Mouse (Mus musculus) layer of hippocampus, postnatal 36 days (tissue): ENCODE measurements around the gene Pgbd5. TPM values are rescaled to one million over a fixed set of nuclear protein-coding genes. Genes with fewer than 3 reads are reported as not detected.
"Not testable (repeated sequence)": the region's sequence is repeated elsewhere in the genome, so short reads cannot be mapped to it uniquely, and the experiment has no call there.

Source experiments
- DNase-seq, 2 experiments: peaks; one replicate each; pipeline ENCODE4 v3.0.0; 2022
- total RNA-seq, 2 experiments: library from RNA; stranded (reverse); gene quantifications; 2 replicates each; pipeline ENCODE4 v1.2.3; 2021

Gene Pgbd5
- total RNA-seq, 2 experiments from 2014 or later = 263 to 289 TPM

DNA sequence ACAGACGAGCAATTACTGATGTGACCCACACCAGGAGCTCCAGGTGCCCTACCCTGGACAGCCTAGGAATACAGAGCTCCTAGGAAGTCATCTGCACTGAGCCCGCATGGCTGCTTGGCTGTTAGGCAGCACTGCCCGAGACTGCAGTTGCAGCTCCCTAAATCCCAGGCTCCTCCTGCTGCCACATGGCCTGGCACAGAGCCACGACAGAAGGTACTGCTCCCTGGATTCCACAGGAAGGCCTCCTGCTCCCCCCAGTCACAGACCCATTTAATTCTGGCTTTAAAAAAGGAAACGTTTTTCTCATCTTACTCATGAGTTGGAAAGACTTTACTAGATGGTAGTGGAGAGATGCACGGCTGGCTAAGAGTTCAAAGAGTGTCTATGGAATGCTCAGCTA is 10.0 kb downstream of the Pgbd5 start:
- peak; percentile 55 to 73 for DNase-seq

DNA sequence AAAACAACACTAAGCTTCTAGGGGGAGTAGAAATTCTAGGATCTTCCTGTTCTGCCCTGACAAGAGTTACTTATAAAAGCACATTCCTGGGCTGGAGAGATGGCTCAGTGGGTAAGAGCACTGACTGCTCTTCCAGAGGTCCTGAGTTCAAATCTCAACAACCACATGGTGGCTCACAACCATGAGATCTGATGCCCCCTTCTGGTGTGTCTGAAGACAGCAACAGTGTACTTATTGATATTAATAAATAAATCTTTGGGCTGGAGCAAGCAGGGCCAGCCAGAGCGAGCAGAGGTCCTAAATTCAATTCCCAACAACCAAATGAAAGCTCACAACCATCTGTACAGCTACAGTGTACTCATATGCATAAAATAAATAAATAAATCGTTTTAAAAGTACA is 10.7 kb downstream of the Pgbd5 start:
- not testable (repeated sequence) for DNase-seq

DNA sequence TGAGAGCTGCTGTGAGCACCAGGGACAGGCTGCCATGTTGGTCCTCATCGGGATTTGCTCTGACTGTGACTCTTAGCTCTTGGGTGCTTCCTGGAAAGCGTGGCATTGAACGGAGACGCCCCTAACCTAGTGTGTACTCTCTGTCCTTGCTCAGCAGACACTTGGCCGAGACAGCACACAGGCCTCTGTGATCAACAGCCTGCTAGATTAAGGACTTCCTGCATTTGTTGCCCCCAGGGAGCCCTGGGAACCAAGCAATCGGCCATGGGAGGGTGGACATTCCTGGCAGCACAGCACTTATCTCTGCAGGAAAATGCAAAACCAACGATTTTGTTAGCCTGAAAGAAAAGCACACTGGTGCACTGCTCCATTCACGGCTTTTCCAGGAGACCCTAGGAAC is 18.0 kb downstream of the Pgbd5 start:
- DNase-seq = no peak

DNA sequence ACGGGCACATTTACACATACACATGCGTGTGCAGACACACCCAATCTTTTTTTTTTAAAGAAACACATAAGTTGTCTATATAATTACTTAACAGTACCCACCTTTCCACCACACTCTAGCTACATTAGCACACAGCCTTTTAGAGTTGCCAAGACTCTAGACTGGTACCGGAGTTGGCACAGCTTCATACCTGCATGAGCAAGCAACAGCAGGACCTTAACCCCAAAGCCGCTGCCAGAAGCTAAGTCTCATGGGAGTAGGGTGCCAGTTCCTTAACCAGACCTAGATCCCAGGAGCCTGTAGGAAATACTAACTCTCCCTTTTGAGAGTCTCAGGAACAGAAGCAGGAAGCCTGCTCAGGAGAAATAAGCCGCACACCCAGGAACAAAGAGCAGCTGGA is 20.5 kb downstream of the Pgbd5 start:
- no peak for DNase-seq

DNA sequence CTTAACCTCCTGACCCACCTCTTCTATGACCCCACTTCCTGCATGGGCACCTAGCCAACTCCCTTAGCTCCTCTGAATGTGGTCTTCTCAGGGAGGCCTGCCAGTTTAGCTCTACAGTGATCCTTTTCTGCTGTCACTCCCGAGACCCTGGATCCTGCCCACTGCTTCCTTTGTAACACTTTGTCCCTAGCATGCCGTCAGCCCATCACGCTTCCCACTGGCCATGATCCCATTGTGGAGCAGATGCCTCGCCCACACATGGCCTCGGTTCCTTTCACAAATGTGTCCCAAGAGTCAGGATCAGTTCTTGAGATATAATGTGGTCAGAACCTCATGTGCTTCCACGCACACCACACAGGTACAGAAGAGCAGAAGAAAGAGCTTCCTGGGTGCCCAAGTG is 21.3 kb downstream of the Pgbd5 start:
- DNase-seq = no peak

DNA sequence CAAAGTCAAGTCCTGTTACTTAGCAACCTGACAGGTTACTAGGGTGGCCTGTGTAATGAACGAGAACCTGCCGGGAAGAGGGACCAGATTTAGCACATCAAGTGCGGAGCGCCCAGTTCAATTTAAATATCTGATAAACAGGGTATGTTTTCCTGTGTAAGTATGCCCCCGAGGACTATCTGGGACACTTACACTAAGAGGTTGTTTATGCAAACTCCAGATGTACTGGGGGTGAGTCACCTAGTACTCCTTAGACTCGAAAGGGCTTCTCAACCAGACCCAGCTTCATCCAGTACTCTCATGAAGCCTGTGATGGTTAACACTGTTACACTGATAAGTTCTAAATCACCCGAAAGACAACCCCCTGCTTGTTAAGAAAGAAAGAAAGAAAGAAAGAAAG is 22.8 kb downstream of the Pgbd5 start:
- no peak for DNase-seq

DNA sequence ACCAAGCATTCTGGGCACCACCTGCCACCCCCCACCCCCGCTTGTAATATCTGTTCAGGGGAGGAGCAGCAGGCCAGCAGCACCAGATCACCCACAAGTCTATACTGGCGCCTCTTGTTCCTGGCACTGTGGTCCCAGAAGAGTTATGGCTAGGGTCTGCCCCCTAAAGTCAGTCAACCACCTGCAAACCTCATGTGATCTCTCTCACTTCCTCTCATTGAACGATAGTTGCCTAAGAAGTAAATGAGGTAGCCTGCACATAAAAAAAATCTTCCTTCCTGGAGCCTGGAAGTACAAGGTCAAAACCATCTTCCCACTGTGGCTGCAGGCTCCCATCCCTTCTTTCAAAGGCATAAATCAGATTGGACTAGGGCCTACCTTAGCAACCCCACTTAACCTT is 23.7 kb downstream of the Pgbd5 start:
- DNase-seq = no peak

DNA sequence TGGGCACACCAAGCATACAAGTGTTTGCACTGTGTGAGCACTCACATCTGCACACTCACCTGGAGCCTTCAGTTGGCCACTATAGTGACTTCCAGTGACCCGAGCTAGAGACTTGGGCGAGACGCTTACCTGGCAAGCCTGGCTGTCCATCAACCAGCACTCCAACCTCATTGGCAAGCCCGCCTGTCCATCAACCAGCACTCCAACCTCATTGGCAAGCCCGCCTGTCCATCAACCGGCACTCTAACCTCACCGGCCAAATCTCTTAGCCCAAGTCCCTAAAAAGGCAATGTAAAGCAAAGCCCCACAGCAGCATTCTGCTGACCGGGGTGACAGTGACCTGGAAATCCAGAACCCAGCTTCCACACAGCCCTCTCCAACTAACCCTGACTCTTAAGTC is 24.5 kb downstream of the Pgbd5 start:
- peak in 1 of 2 experiments; percentile 55 for DNase-seq

DNA sequence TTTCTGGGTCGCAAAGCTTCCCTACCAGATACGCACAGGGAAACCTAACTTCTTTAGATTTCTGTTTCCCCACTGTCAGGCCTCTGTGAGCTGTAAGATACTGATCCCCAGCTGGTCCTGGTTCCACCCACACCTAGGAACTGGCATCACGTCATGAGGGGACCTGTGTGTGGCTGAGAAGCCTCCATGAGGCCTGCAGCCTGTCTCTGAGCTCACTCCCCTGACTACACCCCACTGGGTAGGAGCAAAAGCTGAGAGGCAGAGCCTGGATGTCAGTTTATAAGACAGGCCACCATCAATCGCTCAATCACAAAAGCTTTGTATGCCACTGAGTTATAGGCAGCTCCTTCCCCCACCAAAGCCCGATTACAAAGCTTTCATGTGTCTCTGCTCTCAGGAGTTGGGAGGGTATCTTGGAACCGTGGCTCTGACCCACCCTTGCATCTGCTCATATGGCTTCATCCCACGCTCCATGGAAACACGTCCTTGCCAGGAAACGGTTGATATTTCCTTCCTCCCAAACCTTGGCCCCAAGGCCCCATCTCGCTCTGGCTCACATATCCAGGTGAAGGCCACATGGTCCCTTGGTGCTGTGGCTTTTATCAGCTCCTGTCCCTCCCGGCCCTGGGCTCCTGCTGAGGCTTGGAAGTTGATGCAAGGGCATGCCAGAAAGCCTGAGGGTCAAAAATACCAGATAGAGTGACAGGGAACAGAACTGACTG is 26.1 kb downstream of the Pgbd5 start:
- DNase-seq = no peak

DNA sequence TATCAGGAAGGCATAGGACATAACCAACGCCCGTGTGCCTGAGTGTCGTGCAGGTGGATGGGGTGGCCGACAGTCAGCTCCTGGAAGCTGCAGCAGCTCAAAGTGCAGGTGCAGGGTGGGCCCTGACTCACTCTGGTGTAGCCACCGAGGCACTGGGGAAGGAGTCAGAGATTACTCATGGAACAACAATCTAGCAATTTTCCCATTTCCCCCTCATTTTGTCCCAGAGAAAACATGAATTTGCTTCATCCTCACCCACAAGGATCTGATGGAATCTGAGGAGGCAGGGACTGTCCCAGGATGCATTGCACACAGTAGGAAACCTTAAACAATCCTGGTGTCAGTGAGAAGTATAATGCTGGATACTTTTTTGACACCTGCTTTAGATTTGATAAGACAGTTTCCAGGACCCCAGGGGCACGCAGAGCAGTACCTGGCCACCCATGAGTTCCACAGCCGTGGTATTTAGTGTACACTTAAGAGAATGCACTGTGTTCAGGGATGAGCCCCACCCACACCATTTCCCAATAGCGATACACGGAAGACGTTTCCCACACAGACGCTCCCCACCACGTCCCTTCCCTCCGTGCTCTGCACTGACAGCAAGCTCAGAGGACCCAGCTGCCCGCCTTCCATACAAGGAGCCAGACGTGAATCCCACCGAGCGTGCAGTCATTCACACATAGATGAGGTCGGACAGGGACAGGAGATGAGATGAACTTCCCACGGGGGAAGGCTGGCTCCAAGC is 26.8 kb downstream of the Pgbd5 start:
- DNase-seq = no peak

DNA sequence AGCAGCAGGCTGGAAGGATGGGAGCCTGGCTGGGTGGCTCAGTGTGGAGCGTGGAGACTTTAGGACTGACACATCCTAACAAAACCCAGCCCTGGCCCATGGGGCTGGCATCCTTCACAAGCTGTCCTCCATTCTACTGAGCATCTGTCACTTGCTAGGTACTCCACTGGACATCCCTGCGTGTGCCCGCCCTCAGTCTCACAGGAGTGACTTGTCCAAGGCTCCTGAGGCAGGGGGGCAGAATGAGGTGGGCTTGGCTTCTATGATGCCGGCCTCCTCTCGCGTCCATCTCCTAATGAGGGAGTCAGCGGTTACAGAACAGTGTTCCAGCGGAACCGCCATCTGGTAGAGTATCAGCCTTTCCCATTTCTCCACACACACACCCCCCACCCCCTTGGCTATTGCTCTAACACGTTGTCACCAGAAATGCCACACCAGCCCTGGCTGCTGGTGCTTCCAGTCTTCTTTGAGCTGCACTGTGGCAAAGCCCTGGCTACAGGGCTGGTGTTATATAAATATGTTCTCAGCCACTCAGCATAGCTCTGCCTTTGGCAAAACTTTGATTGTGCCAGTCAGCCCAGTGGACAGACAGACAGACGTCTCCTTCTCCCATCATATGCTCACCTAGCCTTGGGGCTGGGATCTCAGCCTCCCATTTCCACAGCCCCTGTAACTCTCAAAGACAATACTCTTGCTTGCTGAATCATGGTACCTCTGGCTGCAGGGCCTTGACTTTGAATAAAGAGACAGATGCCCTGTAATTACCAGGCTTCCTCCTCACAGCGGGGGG is 34.8 kb downstream of the Pgbd5 start:
- DNase-seq = no peak

DNA sequence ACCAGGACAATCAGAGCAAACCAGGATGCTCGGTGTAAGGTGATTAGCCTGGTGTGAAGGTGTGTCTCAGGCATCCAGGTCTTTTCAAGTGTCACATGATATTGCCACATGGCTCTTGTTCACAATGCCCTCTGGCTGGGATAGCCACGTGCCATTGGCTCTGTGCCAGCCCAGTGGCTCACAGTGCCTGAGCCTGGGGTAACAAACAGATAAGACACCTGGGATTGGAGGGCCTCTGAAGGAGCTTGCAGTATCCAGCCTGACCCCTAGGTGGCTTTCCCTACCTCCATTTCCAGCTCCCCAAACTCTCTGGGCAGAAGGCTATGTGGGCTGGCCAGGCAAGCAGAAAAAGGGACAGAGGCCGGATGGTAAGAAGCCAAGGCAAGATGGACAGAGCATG is 35.6 kb downstream of the Pgbd5 start:
- no peak for DNase-seq

DNA sequence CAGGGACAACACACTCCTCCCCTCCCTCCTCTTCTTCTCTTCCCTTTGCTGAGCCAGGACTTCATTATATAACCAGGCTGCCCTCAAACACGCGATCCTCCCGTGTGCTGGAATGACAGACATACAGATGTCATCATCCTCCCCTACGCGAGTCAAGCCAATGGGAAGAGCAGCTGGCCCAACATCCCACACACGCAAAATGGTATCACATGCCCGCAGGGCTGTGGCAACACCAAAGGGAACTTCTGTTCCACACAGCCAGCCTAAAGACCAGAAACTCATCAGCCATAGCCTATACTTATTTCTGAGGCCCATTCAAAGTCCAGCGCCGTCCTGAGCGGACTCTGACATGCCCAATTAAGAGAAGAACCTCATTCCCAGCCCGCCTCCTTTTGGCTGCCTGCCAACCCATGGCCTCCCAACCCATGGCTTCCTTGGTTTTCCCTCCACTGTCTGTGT is 40.0 kb downstream of the Pgbd5 start:
- peak in 1 of 2 experiments; percentile 60 for DNase-seq

DNA sequence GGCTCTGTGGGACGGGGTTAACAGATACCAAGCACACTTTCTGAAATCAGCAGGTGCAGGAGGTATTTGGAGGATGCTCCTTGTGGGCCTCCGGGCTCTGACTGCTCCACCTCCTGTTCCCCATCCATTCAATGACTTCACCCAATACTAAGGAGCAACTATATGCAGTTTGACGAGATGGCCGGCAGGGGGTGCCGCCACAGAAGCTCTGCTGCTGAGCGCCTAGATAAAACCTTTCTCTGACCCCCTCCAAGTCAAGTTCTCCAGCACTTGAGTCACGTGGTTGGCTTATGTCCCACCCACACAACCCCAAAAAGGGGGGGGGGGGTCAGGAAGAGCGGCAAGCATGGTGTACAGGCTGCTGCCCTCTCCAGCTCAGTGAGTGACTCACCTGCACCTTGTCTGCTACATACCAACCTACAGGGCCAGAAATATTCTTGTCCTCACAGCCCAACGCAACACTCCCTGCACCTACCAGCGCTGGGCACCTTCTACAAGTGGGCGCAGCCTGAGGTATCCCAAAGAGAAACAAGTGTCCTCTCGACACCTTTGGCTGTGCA is 40.5 kb downstream of the Pgbd5 start:
- DNase-seq = no peak

DNA sequence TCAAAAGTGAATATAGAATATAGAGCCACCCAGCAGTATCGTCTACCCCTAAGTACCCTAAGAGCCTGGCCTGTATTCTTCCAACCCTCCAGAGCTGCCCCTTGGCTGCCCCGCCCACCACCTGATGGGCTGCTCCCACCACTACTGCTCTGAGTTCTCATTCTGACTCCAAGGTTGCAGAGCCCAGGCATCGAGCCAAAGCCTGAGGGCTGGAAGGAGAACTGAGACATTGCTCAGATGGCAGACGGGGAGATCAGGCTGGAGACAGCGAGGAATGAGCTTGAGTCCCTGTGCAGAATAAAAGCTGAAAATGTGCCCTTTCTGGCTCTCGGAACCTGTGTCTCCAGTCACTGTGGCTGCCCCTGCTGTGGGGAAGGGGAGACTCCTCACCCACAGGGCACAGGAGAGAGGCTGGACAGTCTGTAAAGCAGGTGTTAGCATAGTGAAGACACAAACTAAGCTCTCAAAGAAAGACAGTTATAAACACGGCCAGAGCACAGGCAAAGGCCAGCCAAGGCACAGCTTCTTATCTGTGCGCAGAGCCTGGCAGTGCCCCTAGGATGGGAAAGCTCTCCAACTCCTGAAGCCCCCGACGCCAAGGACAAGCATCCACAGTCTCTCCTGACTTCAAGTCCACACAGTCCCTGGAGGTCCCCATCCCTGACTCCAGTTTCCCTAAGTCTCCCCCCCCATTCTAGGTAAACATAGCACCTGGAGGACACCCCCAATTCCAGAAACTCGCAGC is 42.0 kb downstream of the Pgbd5 start:
- no peak for DNase-seq

DNA sequence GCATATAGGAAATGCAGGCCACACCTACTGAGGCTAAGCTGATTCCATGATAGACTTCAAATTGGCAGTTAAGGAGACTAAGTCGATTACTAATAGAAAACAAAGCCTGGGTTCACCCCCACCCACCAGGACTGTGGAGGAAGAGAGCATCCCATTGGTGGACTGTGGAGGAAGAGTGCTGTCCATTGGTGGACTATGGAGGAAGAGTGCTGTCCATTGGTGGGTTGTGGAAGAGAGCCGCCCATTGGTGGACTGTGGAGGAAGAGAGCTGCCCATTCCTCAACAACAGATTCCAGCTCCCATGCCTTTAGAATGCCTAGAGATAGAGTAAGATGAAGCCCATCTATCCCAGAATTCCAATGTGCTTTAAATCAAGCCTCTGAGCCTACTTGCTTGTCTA is 42.9 kb downstream of the Pgbd5 start:
- no peak for DNase-seq

DNA sequence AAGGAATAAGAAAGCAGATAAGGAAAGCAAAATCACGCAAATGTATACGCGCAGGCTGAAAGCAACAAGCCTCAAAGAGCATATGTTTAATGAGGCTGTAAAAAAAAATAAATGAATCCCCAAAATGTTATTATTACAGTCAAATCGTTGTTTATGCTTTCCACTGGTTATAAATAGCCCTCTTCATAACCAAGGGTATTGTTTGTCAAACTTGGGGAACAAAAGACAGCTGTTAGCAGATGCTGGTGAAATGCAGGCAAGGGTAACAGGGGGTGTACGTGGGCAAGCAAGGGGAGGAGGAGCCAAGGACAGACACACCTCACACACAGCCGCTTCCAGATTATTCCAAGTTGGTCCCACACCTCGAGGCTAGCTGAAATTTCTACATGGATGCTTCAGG is 44.1 kb downstream of the Pgbd5 start:
- no peak for DNase-seq

DNA sequence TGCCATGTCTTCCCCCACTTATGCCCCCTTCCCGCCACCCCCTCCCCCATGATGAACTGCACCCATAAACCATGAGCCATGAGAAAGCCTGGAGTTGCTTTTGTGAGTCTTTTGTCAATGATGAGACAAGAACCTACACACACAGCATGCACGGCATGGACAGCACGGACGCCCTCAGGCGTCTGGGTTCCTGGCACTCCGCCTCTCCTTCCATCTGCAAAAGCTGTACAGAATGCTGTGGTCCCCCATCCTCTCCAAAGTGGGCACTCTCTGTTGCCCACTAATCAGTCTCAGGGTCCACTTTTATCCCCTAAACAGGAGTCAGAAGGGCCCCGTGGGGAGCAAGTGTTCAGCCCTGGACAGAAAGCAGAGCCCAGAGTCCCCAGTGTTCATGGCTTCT is 44.5 kb downstream of the Pgbd5 start:
- DNase-seq = no peak

DNA sequence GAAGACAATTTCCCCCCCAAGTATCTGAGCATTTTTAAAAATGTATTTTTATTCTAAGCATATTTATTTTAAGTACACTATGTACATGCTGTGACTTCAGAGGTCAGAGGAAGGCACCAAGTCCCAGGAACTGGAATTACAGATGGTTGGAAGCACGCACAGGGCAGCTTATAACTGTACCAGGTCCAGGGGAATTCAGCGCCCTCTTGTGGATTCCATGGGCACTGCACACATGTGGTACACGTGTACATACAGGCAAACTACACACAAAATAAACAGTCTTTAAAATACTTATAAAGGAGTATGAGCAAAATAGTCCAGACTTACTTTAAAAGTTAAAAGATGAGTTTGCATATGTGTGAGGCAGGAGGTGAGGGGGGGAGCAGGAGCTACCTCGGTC is 45.5 kb downstream of the Pgbd5 start:
- DNase-seq = no peak

DNA sequence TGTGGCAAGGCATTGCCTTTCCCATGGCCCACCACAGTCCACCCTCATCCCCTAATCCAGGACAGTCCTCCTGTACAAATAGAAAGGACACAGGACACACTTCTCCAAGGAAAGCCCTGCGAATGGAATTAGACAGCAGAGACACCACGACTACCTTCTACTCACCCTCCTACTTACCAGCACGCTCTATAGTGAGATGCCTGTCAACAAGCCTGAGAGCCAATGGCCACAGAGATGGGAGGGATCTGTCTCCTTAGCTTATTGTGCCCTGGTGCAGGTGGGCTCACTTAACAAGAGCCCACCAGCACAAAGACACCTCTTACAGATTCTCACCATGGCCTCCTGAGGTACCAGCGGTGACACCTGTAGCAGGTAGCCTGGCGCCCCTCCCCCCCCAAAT is 46.4 kb downstream of the Pgbd5 start:
- no peak for DNase-seq

DNA sequence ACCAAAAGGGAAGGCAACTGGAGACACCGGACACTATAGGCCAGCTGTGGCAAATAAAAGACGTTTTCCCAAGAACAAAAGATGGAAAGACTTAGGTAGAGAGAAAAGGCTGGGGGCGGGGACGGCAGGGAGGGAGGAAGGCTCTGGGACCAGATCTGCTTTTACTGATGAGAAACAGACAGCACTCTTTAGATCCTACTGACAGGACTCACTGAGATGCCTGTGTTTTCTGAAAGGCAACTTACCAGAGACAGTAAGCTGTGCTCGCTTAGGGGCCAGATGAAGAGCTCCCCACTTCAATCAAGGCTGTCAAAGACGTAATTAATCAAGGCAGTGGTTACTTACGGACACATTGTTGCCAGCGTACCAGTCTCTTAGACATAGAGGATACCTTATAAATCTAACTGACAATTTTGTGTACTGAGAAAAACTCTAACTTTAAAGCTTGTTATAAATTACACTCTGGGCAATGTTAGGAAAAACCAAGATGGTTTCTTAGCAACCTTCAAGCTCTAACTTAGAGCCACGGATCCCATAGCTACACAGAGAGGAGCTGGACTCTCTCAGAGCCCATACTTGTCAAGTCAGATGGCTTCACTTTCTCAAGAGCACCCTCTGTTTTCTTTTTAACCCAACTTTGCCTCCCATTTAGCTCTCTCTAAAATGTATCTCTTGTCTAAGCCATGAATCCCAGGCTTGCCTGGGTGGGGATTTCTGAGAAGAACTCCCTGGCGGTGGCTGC is 47.0 kb downstream of the Pgbd5 start:
- DNase-seq = no peak

DNA sequence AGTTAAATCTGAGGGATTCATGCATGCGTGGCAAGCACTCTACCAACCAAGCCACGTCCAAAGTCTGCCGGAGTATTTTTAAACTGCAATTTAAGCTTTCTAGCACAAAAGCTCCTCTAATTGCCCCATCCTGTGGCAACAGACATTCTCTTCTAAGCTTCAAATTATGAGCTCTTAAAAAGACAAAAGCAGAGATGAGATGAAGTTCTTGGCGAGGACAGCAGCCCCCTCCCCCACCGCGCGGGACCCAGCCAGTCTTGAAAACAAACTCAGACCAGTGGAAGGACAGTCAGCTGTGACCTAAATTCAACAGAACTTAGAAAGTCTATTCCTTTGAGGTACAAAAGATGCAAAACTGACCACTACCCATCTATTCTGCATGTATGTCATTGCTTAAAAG is 48.3 kb downstream of the Pgbd5 start:
- no peak for DNase-seq
